Mouse (Mus musculus) bone marrow macrophage, adult 2 months (primary cell): ENCODE measurements at regions not wholly inside any gene's neighbourhood (a gene's known extent, or its start where the extent isn't known, plus 50 kb on each side); places are given as distances from the start of the nearest gene placed in this dataset.

Experiments used
- CTCF ChIP-seq: IDR thresholded peaks from 2 replicates; pipeline ENCODE4 v1.5.1; 2012; ENCODE audit warnings: low read depth, mild to moderate bottlenecking, low read length, moderate library complexity
- POLR2A ChIP-seq: IDR thresholded peaks from 2 replicates; pipeline ENCODE4 v1.6.1; 2012; ENCODE audit warnings: mild to moderate bottlenecking, low read depth, low read length, borderline replicate concordance

DNA sequence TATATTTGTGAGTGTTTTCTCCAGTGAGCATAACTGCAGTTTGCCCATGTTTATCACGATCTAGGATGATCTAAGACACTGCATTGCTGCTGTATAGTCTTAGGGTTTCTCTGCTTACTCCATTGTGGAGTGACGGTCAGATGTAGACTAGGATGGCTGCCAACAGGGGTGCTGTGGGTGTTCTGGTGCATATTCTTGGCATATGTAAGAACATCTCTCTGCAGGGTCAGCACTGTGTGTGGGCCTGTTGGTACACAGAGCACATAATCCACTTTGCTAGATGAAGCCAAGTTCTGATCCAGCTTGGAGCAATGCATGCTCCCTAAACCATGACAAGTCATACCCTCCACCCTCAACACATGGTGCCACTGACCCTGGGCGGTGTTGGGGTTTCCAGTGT is 375.4 kb downstream of the Glrx3 start:
- TF ChIP-seq POLR2A (no peak), CTCF (no peak)
